Mouse (Mus musculus): ENCODE measurements at regions not wholly inside any gene's neighbourhood (a gene's known extent, or its start where the extent isn't known, plus 50 kb on each side); places are given as distances from the start of the nearest gene placed in this dataset.

- no peak for DNase-seq (ENCODE audit: extremely low spot score, low read depth, low spot score)
Measured at GRCm38 (mm10) chr11:112661426-112661825, 120.6 kb upstream of the Sox9 start.

- DNase-seq (ENCODE audit: extremely low spot score, low read depth, low spot score) = no peak
Measured at GRCm38 (mm10) chr11:112667311-112667710, 114.7 kb upstream of the Sox9 start.

DNA sequence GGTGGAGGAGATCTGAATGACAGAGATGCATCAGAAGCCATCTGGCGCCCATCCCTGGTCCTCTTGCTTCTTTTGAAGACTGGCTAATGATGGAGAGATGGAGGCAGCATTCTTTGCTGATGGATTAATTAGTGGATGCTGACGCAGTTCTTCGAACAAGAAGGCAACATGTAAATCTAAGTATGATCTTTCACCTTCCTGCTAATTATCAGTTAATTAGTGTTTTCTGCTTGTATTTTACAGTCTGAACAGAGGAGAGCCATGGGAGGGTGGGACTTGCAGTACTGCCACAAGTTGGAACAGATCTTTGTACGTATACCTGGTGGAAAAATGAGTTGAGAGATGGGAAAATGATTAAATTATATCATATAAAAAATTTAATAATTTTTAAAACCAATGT lies 109.9 kb upstream of the Sox9 start:
- no peak for DNase-seq (ENCODE audit: extremely low spot score, low read depth, low spot score)

GRCm38 (mm10) chr11:112690047-112690446 lies 92.0 kb upstream of the Sox9 start:
- DNase-seq (ENCODE audit: extremely low spot score, low read depth, low spot score) = no peak

GRCm38 (mm10) chr11:112706091-112706490 lies 75.9 kb upstream of the Sox9 start:
- DNase-seq (ENCODE audit: extremely low spot score, low read depth, low spot score) = no peak

DNA sequence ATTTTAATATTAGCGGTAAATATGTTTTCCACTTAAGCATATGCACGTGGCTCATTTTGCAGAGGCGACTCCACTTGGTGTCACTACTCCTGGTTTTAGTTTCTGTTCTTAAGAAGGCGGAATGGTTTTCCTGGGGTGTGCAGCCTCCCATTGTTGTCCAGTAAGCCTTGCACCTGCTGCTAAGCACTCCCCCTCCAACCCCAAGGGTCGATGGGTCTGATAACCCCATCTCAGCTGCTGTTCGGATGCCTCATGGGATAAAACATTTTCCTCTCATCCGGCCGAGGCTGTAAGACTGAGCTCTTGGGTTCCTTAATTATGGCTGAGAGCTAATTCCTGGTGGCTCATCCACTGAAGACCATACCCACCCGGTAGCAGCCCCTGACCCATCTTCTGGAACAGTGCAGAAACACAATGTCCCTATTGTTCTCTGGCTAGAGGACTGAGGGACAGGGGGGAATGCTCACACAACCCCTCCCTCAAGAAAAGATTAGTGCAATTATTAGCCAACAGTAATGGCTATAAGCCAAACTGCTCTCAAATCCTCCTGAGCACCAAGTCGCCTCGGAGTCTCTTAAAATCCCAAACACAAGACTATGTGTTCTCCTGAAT lies 73.8 kb upstream of the Sox9 start:
- DNase-seq (ENCODE audit: extremely low spot score, low read depth, low spot score) = no peak

DNA sequence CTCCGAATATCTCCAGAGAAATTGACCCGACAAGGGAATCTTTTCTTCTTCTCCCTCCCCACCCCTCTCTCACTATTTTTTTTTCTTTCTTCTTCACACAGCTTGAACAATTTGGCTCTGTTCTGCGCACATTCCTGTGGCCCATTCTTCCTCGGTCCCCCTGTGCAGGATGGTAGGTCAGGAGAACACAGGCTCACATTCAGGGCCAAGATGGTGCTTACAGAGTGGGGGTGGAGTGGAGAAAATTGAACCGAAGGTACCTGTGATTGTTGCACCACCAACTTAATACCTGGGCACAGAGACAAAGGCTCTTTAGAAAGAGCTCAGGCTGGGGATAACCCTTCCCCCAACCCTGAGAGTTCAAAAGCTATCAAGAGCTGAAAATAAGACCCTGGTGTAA lies 70.4 kb upstream of the Sox9 start:
- DNase-seq (ENCODE audit: extremely low spot score, low read depth, low spot score) = no peak

- DNase-seq (ENCODE audit: extremely low spot score, low read depth, low spot score) = no peak
Measured at GRCm38 (mm10) chr11:112718547-112718946, 63.5 kb upstream of the Sox9 start.

GRCm38 (mm10) chr11:112720652-112721051 lies 61.4 kb upstream of the Sox9 start:
- no peak for DNase-seq (ENCODE audit: extremely low spot score, low read depth, low spot score)

- DNase-seq (ENCODE audit: extremely low spot score, low read depth, low spot score) = no peak
Measured at GRCm38 (mm10) chr11:112722936-112723335, 59.1 kb upstream of the Sox9 start.

- DNase-seq (ENCODE audit: extremely low spot score, low read depth, low spot score) = no peak
Measured at GRCm38 (mm10) chr11:112728154-112728952, 53.7 kb upstream of the Sox9 start.

Data from hindlimb bud, embryonic 11.5 days (tissue).